Comparison of ENCODE assay signal across 8 mouse cellular contexts in genomic region chr12:32920185-32920788, GRCm38 (mm10). TPM values are rescaled to one million over a fixed set of nuclear protein-coding genes. Genes with fewer than 3 reads are reported as not detected.
A peak's percentile ranks its signal among the peaks of the same experiment; 100 is the strongest.
DNase-seq lines count a peak whose midpoint lies in the region; ATAC-seq and TF ChIP-seq lines count a peak whose summit lies in the region.

No protein-coding gene starts in this region.

- WGBS in liver, adult 2 months: 49% methylated on average over 8 of the region's 8 CpGs
- WGBS in liver, embryonic 12.5 days (ENCODE audit: insufficient replicate concordance): 52% methylated on average over 8 of the region's 8 CpGs
- 53% methylated on average over 8 of the region's 8 CpGs for WGBS in spleen, adult 2 months

- ATAC-seq in cerebellum, adult (ENCODE audit: insufficient number of reproducible peaks, low FRiP score, low TSS enrichment): no peak
- no peak for ATAC-seq in liver, embryonic 12.5 days

- H3K27me3 ChIP-seq in liver, adult 2 months (ENCODE audit: control insufficient read depth, insufficient read depth, low read length): no peaks in the 10 kb centered on the region
- no peaks in the 10 kb centered on the region for H3K27me3 ChIP-seq in liver, embryonic 12.5 days (replicated peaks)
- no peaks in the 10 kb centered on the region for H3K27me3 ChIP-seq in spleen, adult 2 months (ENCODE audit: control insufficient read depth, insufficient read depth, low read length)

- TF ChIP-seq CTCF in liver, adult 2 months (IDR thresholded peaks at IDR 0.05; ENCODE audit: low read depth, low read length): peak; percentile 98
- TF ChIP-seq CTCF in spleen, adult 2 months (IDR thresholded peaks at IDR 0.05; ENCODE audit: extremely low read depth, insufficient read depth, insufficient read length, insufficient replicate concordance): peak; percentile 81; the same call in 1 of the 2 replicates

- H3K4me3 ChIP-seq in liver, adult 2 months (ENCODE audit: insufficient read depth, low read depth, low read length): no peak overlapping the region
- no peak overlapping the region for H3K4me3 ChIP-seq in liver, embryonic 12.5 days
- no peak overlapping the region for H3K4me3 ChIP-seq in spleen, adult 2 months (ENCODE audit: extremely low read depth, insufficient read depth, insufficient read length)

- intact Hi-C loops in heart, postnatal 10 days (cut with DNase I): loop anchor here (2.0 kb wide), 1 partner anchor 91 kb away; no protein-coding TSS in a partner anchor

- H3K4me2 ChIP-seq in liver, embryonic 12.5 days: no peak overlapping the region

- H3K36me3 ChIP-seq in liver, adult 2 months (ENCODE audit: control insufficient read depth, insufficient read depth, low read length): no peaks in the 10 kb centered on the region
- H3K36me3 ChIP-seq in liver, embryonic 12.5 days: no peaks in the 10 kb centered on the region
- no peaks in the 10 kb centered on the region for H3K36me3 ChIP-seq in spleen, adult 2 months (ENCODE audit: control insufficient read depth, insufficient read depth, low read length)

- DNase-seq in cerebellum, adult 11 months: peak; percentile 33
- DNase-seq in liver, adult 2 months (ENCODE audit: extremely low read depth, low read depth, low spot score): peak; percentile 69
- DNase-seq in c-Kit-negative CD71-positive TER-119-positive erythroid progenitor cells, embryonic 14.5 days (ENCODE audit: low read depth, low spot score): peak; percentile 30
- peak; percentile 72 to 83 for DNase-seq in heart, postnatal 10 days
- DNase-seq in lung, postnatal 14 days: peak; percentile 92
- DNase-seq in spleen, adult 2 months (ENCODE audit: low read depth in 1 of 2, low spot score in 2 of 2): peak; percentile 30 to 76

- H3K27ac ChIP-seq in liver, adult 2 months (replicated peaks; ENCODE audit: insufficient read depth, low read depth, low read length): no peak overlapping the region
- no peak overlapping the region for H3K27ac ChIP-seq in liver, embryonic 12.5 days
- no peak overlapping the region for H3K27ac ChIP-seq in spleen, adult 2 months (ENCODE audit: insufficient read depth, low read length)

- no peak overlapping the region for H3K9ac ChIP-seq in liver, adult 2 months (ENCODE audit: low read depth, low read length)
- H3K9ac ChIP-seq in liver, embryonic 12.5 days: no peak overlapping the region

- TF ChIP-seq POLR2A in liver, adult 2 months (IDR thresholded peaks at IDR 0.05; ENCODE audit: extremely low read depth, insufficient read depth, low read length): no peak
- TF ChIP-seq POLR2A in spleen, adult 2 months (IDR thresholded peaks at IDR 0.05; ENCODE audit: low read depth, low read length): no peak

- H3K9me3 ChIP-seq in liver, embryonic 12.5 days (replicated peaks): no peaks in the 10 kb centered on the region

- peaks cover 6% of the 10 kb centered on the region; the same call in 1 of the 2 replicates for H3K4me1 ChIP-seq in liver, adult 2 months (ENCODE audit: control insufficient read depth, insufficient read depth, low read length)
- H3K4me1 ChIP-seq in liver, embryonic 12.5 days: no peaks in the 10 kb centered on the region
- no peaks in the 10 kb centered on the region for H3K4me1 ChIP-seq in spleen, adult 2 months (ENCODE audit: control insufficient read depth, insufficient read depth, insufficient read length)

- no peaks in the 10 kb centered on the region for H3K79me2 ChIP-seq in liver, adult 2 months (ENCODE audit: control insufficient read depth, insufficient read depth, low read length)

RNA-seq across cellular contexts. Expression of gene Sypl, which starts 33.4 kb away (rescaled TPM):
- 38.6 and 42.0 TPM in 2 replicates for total RNA-seq in liver, adult 2 months (2014; rRNA removed)
- polyA plus RNA-seq in liver, adult 2 months (2012; rRNA removed): 41.2 and 48.4 TPM in 2 replicates
- polyA plus RNA-seq in liver, embryonic 12.5 days (2016; fragmentation: Nextera tagmentation; extraction: Ambion mirVana): 50.5 and 51.2 TPM in 2 replicates
- 10 to 100 TPM; 83.4 to 89.9 TPM for total RNA-seq in heart, postnatal 10 days (2021)
- polyA plus RNA-seq in spleen, adult 2 months (2012; rRNA removed): 25.7 and 36.9 TPM in 2 replicates

Comparison
In these comparisons a context has a peak if more than half of its experiments do, and no peak if none do; other contexts are left out.
1. DNase-seq: peak in every context shown above with its lines; median percentile 92 in lung, postnatal 14 days; 78 in heart, postnatal 10 days; 69 in liver, adult 2 months; 53 in spleen, adult 2 months; 33 in cerebellum, adult 11 months; 30 in c-Kit-negative CD71-positive TER-119-positive erythroid progenitor cells, embryonic 14.5 days.